Mouse (Mus musculus): Measurements from ENCODE around the gene Gli1. TPM values are rescaled to one million over a fixed set of nuclear protein-coding genes. Genes with fewer than 3 reads are reported as not detected.
A peak's percentile ranks its signal among the peaks of the same experiment; 100 is the strongest.
"Not testable (repeated sequence)": the region's sequence is repeated elsewhere in the genome, so short reads cannot be mapped to it uniquely, and the experiment has no call there.

The Gli1 gene
- polyA plus RNA-seq, 1 experiment from 2014 or later, result 7.5 TPM

- 30% methylated on average over 14 of the region's 14 CpGs for WGBS
- 0 out of 2 replicates have a peak, but pooled peaks cover 4% of the 10 kb centered on the region for H3K36me3 ChIP-seq (ENCODE audit: insufficient read depth, low read length)
- H3K4me2 ChIP-seq (replicated peaks; ENCODE audit: low read depth, low read length), result peak overlapping the region; percentile 94
- no peak overlapping the region for H3K27ac ChIP-seq (ENCODE audit: low read length)
- 0 out of 2 replicates have a peak, but pooled peaks cover 4% of the 10 kb centered on the region for H3K9me3 ChIP-seq (ENCODE audit: low read length)
- H3K27me3 ChIP-seq (ENCODE audit: insufficient read depth, low read length), result peaks cover 52% of the 10 kb centered on the region
- peaks cover 17% of the 10 kb centered on the region for H3K4me1 ChIP-seq (ENCODE audit: insufficient read depth, low read length)
- no peak for ATAC-seq (ENCODE audit: low FRiP score, low TSS enrichment)
- peak overlapping the region; percentile 56 for H3K4me3 ChIP-seq (ENCODE audit: low read length)
- H3K9ac ChIP-seq (replicated peaks; ENCODE audit: low read length), result peak overlapping the region; percentile 64
Observed at GRCm38 (mm10) chr10:127325454-127326016, 16.2 kb downstream of the Gli1 start.

- 10% methylated on average over 7 of the region's 7 CpGs for WGBS
- Histone ChIP-seq H3K27ac (ENCODE audit: low read length) (no peak overlapping the region), H3K36me3 (ENCODE audit: insufficient read depth, low read length) (no peaks in the 10 kb centered on the region), H3K9me3 (ENCODE audit: low read length) (0 out of 2 replicates have a peak, but pooled peaks cover 4% of the 10 kb centered on the region), H3K4me2 (replicated peaks; ENCODE audit: low read depth, low read length) (no peak overlapping the region), H3K4me1 (ENCODE audit: insufficient read depth, low read length) (peaks cover 17% of the 10 kb centered on the region), H3K4me3 (ENCODE audit: low read length) (no peak overlapping the region), H3K9ac (replicated peaks; ENCODE audit: low read length) (no peak overlapping the region), H3K27me3 (ENCODE audit: insufficient read depth, low read length) (peaks cover 51% of the 10 kb centered on the region)
- ATAC-seq (ENCODE audit: low FRiP score, low TSS enrichment), result no peak; the same call in 1 of the 2 replicates
Observed at GRCm38 (mm10) chr10:127324495-127324894, 17.3 kb downstream of the Gli1 start.

GRCm38 (mm10) chr10:127323131-127323855 lies 18.5 kb downstream of the Gli1 start:
- Histone ChIP-seq H3K4me2 (replicated peaks; ENCODE audit: low read depth, low read length) (no peak overlapping the region), H3K27me3 (ENCODE audit: insufficient read depth, low read length) (peaks cover 42% of the 10 kb centered on the region), H3K4me3 (ENCODE audit: low read length) (no peak overlapping the region), H3K9ac (replicated peaks; ENCODE audit: low read length) (no peak overlapping the region), H3K4me1 (ENCODE audit: insufficient read depth, low read length) (peaks cover 17% of the 10 kb centered on the region), H3K9me3 (ENCODE audit: low read length) (0 out of 2 replicates have a peak, but pooled peaks cover 4% of the 10 kb centered on the region), H3K36me3 (ENCODE audit: insufficient read depth, low read length) (no peaks in the 10 kb centered on the region), H3K27ac (ENCODE audit: low read length) (no peak overlapping the region)
- no peak for ATAC-seq (ENCODE audit: low FRiP score, low TSS enrichment)
- 68% methylated on average over 17 of the region's 17 CpGs for WGBS

DNA sequence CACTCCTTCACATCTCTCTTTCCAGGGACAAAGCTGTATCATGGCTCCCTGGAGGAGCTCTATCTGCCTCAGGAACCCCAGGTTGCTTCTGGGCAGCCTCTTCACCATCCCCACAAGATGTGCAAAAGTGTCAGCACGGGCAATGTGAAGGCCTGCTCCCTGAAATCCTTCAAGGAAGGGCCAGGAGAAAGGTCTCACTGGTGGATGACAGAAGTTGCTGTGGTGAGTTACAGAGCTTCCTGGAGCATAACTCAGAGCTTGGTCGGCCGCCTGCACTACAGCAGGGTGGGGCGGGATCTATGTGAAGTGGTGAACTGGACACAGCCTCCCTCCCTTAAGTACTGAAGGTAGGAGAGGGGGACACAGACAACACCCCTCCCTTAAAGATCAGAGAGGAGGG lies 19.1 kb downstream of the Gli1 start:
- no peaks in the 10 kb centered on the region for H3K36me3 ChIP-seq (ENCODE audit: insufficient read depth, low read length)
- 0 out of 2 replicates have a peak, but pooled peaks cover 4% of the 10 kb centered on the region for H3K9me3 ChIP-seq (ENCODE audit: low read length)
- H3K4me3 ChIP-seq (ENCODE audit: low read length), result no peak overlapping the region
- H3K4me2 ChIP-seq (replicated peaks; ENCODE audit: low read depth, low read length), result no peak overlapping the region
- ATAC-seq (ENCODE audit: low FRiP score, low TSS enrichment), result no peak
- H3K9ac ChIP-seq (replicated peaks; ENCODE audit: low read length), result no peak overlapping the region
- H3K27me3 ChIP-seq (ENCODE audit: insufficient read depth, low read length), result peaks cover 36% of the 10 kb centered on the region
- H3K27ac ChIP-seq (ENCODE audit: low read length), result no peak overlapping the region
- 61% methylated on average over 4 of the region's 4 CpGs for WGBS
- peaks cover 17% of the 10 kb centered on the region for H3K4me1 ChIP-seq (ENCODE audit: insufficient read depth, low read length)

DNA sequence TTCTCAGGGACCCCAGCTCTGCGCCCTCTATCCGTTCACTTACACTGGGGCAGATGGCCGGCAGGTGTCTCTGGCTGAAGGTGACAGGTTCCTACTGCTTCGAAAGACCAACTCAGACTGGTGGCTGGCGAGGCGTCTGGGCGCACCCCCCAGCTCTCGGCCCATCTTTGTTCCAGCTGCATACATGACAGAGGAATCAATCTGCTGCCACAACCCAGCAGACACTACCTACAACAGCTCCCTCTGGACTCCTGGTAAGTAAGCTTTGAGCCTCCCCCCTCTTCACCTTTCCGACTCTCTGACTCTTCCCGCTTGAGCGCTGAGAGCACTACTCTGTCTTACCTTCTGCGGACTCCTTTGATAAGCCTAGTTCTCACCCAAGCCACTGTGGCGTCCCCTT lies 19.6 kb downstream of the Gli1 start:
- H3K9me3 ChIP-seq (ENCODE audit: low read length), result 0 out of 2 replicates have a peak, but pooled peaks cover 2% of the 10 kb centered on the region
- no peak overlapping the region for H3K27ac ChIP-seq (ENCODE audit: low read length)
- H3K9ac ChIP-seq (replicated peaks; ENCODE audit: low read length), result no peak overlapping the region
- no peaks in the 10 kb centered on the region for H3K36me3 ChIP-seq (ENCODE audit: insufficient read depth, low read length)
- ATAC-seq (ENCODE audit: low FRiP score, low TSS enrichment), result no peak
- no peak overlapping the region for H3K4me3 ChIP-seq (ENCODE audit: low read length)
- H3K27me3 ChIP-seq (ENCODE audit: insufficient read depth, low read length), result peaks cover 31% of the 10 kb centered on the region
- peaks cover 17% of the 10 kb centered on the region for H3K4me1 ChIP-seq (ENCODE audit: insufficient read depth, low read length)
- H3K4me2 ChIP-seq (replicated peaks; ENCODE audit: low read depth, low read length), result no peak overlapping the region
- WGBS, result 60% methylated on average over 13 of the region's 13 CpGs

DNA sequence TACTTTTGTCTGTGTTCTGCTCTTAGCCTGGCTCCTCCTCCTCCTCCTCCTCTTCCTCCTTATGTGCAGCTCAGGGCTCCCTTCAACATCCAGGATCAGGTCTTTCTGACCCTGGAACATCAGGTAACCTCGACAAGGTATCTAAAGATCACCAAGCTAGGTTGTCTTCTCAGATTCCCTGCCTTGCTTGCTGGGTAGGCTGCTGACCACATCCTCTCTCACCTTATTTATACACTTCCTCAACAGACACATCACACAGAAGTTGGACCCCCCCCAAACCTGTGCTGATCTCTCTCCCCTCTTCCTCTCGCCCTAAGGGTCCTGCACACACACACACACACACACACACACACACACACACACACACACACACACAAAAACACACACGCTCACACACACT lies 20.2 kb downstream of the Gli1 start, which contains the start of gene Arhgap9:
Gene Arhgap9 (plus strand): TSS at position 344 of the 400 bp plus-strand sequence.
- no peaks in the 10 kb centered on the region for H3K9me3 ChIP-seq (ENCODE audit: low read length)
- H3K27ac ChIP-seq (ENCODE audit: low read length), result no peak within 1 kb of the TSS
- no peak within 1 kb of the TSS for H3K4me3 ChIP-seq (ENCODE audit: low read length)
- ATAC-seq (ENCODE audit: low FRiP score, low TSS enrichment), result no peak
- no peak within 1 kb of the TSS for H3K4me2 ChIP-seq (replicated peaks; ENCODE audit: low read depth, low read length)
- peaks cover 12% of the 10 kb centered on the region for H3K4me1 ChIP-seq (ENCODE audit: insufficient read depth, low read length)
- H3K9ac ChIP-seq (replicated peaks; ENCODE audit: low read length), result no peak within 1 kb of the TSS
- H3K27me3 ChIP-seq (ENCODE audit: insufficient read depth, low read length), result peaks cover 25% of the 10 kb centered on the region
- no peaks in the 10 kb centered on the region for H3K36me3 ChIP-seq (ENCODE audit: insufficient read depth, low read length)
- 70% methylated on average over 3 of the region's 3 CpGs for WGBS

DNA sequence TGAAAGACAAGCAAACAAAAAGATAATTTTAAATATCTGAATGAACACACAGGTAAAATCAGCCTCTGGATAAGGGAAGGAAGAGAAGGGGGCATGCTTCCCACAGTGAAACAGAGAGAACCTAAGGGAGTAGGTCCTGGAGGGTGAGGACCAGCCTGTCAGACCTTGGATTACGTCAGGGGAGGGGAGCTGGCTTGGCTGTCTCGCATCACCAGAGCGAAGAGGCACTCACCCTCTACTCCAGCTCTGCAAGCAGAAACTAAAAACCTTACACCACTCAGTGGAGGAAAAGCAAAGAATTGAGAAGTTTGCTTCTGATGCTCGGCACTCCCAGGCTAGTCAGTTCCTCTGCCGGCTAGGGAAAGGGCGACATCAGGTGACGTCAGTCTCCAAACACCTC lies 21.8 kb downstream of the Gli1 start:
- no peak overlapping the region for H3K4me2 ChIP-seq (replicated peaks; ENCODE audit: low read depth, low read length)
- no peak overlapping the region for H3K9ac ChIP-seq (replicated peaks; ENCODE audit: low read length)
- no peaks in the 10 kb centered on the region for H3K4me1 ChIP-seq (ENCODE audit: insufficient read depth, low read length)
- 42% methylated on average over 7 of the region's 7 CpGs for WGBS
- no peaks in the 10 kb centered on the region for H3K9me3 ChIP-seq (ENCODE audit: low read length)
- H3K4me3 ChIP-seq (ENCODE audit: low read length), result no peak overlapping the region
- H3K36me3 ChIP-seq (ENCODE audit: insufficient read depth, low read length), result no peaks in the 10 kb centered on the region
- H3K27ac ChIP-seq (ENCODE audit: low read length), result no peak overlapping the region
- H3K27me3 ChIP-seq (ENCODE audit: insufficient read depth, low read length), result peaks cover 9% of the 10 kb centered on the region; the same call in 1 of the 2 replicates
- peak; percentile 73 for ATAC-seq (ENCODE audit: low FRiP score, low TSS enrichment)

DNA sequence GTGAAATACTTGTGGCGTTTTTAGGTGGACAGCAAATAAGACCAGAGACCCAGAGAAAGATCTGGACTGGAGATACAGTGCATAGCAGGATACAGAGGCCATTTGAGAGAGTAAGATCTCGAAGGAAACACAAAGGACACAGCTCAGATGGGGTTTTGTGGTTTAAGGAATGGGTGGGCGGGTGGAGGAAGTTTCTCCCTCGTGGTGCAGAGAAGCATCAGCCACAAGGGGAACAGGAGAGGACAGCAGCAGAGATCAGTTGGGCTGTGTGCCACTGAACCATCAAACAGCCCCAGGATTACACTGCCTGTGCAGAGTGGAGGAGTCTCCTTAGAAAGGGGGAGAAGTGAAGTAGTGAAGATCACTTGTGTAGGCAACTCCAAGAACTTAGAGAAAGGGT lies 23.8 kb downstream of the Gli1 start:
- Histone ChIP-seq H3K4me1 (ENCODE audit: insufficient read depth, low read length) (no peaks in the 10 kb centered on the region), H3K4me2 (replicated peaks; ENCODE audit: low read depth, low read length) (no peak overlapping the region), H3K36me3 (ENCODE audit: insufficient read depth, low read length) (no peaks in the 10 kb centered on the region), H3K4me3 (ENCODE audit: low read length) (no peak overlapping the region), H3K27me3 (ENCODE audit: insufficient read depth, low read length) (no peaks in the 10 kb centered on the region; the same call in 1 of the 2 replicates), H3K9me3 (ENCODE audit: low read length) (no peaks in the 10 kb centered on the region), H3K9ac (replicated peaks; ENCODE audit: low read length) (no peak overlapping the region), H3K27ac (ENCODE audit: low read length) (no peak overlapping the region)
- 38% methylated on average over 4 of the region's 4 CpGs for WGBS
- ATAC-seq (ENCODE audit: low FRiP score, low TSS enrichment), result no peak

DNA sequence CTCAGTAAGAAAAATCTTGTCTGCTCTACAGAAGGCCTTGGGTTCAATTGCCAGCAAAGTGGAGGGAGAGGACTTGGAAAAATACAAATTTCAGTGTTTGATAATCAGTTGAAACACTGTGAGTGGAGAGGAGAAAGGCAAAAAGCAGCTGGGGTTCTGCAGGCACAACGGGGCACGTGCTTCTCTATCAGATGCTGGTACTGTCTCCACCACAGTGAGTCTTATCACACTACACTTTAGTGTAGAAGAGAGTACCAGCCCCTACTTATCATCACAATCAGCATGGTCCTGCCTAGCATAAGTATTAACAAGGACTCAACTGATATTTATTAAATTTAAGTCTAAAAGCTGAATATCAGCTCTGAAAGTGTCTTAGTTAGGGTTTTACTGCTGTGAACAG lies 24.5 kb downstream of the Gli1 start:
- Histone ChIP-seq H3K27me3 (ENCODE audit: insufficient read depth, low read length) (no peaks in the 10 kb centered on the region; the same call in 1 of the 2 replicates), H3K9me3 (ENCODE audit: low read length) (no peaks in the 10 kb centered on the region), H3K36me3 (ENCODE audit: insufficient read depth, low read length) (no peaks in the 10 kb centered on the region), H3K27ac (ENCODE audit: low read length) (no peak overlapping the region), H3K4me3 (ENCODE audit: low read length) (no peak overlapping the region), H3K9ac (replicated peaks; ENCODE audit: low read length) (no peak overlapping the region), H3K4me1 (ENCODE audit: insufficient read depth, low read length) (no peaks in the 10 kb centered on the region), H3K4me2 (replicated peaks; ENCODE audit: low read depth, low read length) (no peak overlapping the region)
- 88% methylated on average over 2 of the region's 2 CpGs for WGBS
- no peak for ATAC-seq (ENCODE audit: low FRiP score, low TSS enrichment)

GRCm38 (mm10) chr10:127314950-127315349 lies 26.8 kb downstream of the Gli1 start:
- not testable (repeated sequence) for H3K36me3 ChIP-seq (ENCODE audit: insufficient read depth, low read length); H3K4me3 ChIP-seq (ENCODE audit: low read length); ATAC-seq (ENCODE audit: low FRiP score, low TSS enrichment); H3K9me3 ChIP-seq (ENCODE audit: low read length); H3K9ac ChIP-seq (replicated peaks; ENCODE audit: low read length); H3K27ac ChIP-seq (ENCODE audit: low read length); H3K4me1 ChIP-seq (ENCODE audit: insufficient read depth, low read length); H3K4me2 ChIP-seq (replicated peaks; ENCODE audit: low read depth, low read length); H3K27me3 ChIP-seq (ENCODE audit: insufficient read depth, low read length)
- WGBS, result 79% methylated on average over 1 of the region's 1 CpGs

All from kidney, embryonic 16.5 days (tissue).